Mouse (Mus musculus) intestine, embryonic 16.5 days (tissue): ENCODE data around the gene Suclg2. TPM values are rescaled to one million over a fixed set of nuclear protein-coding genes. Genes with fewer than 3 reads are reported as not detected.
A peak's percentile ranks its signal among the peaks of the same experiment; 100 is the strongest.

Experiments
- ATAC-seq: fragments of 200-750 bp; cut with Nextera tagmentation; 2 replicates; pipeline ENCODE4 v1.8.0; 2017; ENCODE audit warnings: moderate TSS enrichment, moderate library complexity
- H3K27ac ChIP-seq: fragments of 300-500 bp; sonication (generic); 2 replicates; pipeline ENCODE4 v1.5.1; 2014; ENCODE audit warnings: mild to moderate bottlenecking, low read length
- H3K27me3 ChIP-seq: fragments of 300-500 bp; sonication (generic); replicated peaks from 2 replicates; pipeline ENCODE4 v1.6.1; 2014; ENCODE audit warnings: low read length, control low read depth, mixed read lengths; ENCODE audit not compliant: control insufficient read depth, insufficient read depth
- H3K36me3 ChIP-seq: fragments of 300-500 bp; sonication (generic); 2 replicates; pipeline ENCODE4 v1.6.1; 2014; ENCODE audit warnings: low read length, control low read depth; ENCODE audit not compliant: control insufficient read depth, insufficient read depth
- H3K4me1 ChIP-seq: fragments of 300-500 bp; sonication (generic); 2 replicates; pipeline ENCODE4 v1.6.1; 2014; ENCODE audit warnings: low read length, control low read depth, mixed read lengths; ENCODE audit not compliant: control insufficient read depth, insufficient read depth
- H3K4me2 ChIP-seq: fragments of 300-500 bp; sonication (generic); 2 replicates; pipeline ENCODE4 v1.6.1; 2014; ENCODE audit warnings: low read depth, low read length, control low read depth
- H3K4me3 ChIP-seq: fragments of 300-500 bp; sonication (generic); 2 replicates; pipeline ENCODE4 v1.5.1; 2014; ENCODE audit warnings: mild to moderate bottlenecking, low read length
- H3K9ac ChIP-seq: fragments of 300-500 bp; sonication (generic); 2 replicates; pipeline ENCODE4 v1.6.1; 2014; ENCODE audit warnings: low read depth, low read length
- H3K9me3 ChIP-seq: fragments of 300-500 bp; sonication (generic); 2 replicates; pipeline ENCODE4 v1.6.1; 2016; ENCODE audit warnings: low read length, control low read depth; ENCODE audit not compliant: control insufficient read depth
- WGBS: fragments of 180-500 bp; shearing (Covaris S2); extraction: QIAGEN DNeasy Blood & Tissue Kit; methylation state at CpG from one replicate; pipeline ENCODE4 v1.1.7; 2014; 5-methylcytosine and 5-hydroxymethylcytosine counted together
- polyA plus RNA-seq: library from polyadenylated mRNA; unstranded; fragments of >200 nt; fragmentation: Nextera tagmentation; extraction: Ambion mirVana; gene quantifications from 2 replicates; pipeline ENCODE4 v1.2.1, GENCODE M21; 2015

Suclg2 gene
- polyA plus RNA-seq, 1 experiment from 2014 or later = 130 TPM

DNA sequence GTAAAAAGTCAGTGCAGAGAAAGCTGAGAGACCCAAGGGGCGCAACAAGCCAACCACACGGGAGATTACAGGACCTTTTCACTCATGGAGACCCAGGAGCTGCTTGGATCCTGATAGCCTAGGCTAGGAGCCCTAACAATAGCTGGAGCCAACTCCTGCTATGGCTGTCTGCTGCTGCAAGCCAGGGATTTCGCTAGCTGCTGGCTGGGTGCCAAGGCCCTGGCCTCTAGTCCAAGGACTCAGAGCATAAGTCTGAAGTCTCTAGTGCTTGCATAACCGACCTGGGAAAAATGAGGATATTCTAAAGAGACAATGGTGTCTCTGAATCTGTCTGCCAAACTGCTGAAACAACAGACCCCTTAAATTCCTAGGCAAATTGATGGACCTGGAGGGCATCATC is 273.6 kb downstream of the Suclg2 start:
- peak; percentile 55; the same call in 1 of the 2 replicates for ATAC-seq
- Histone ChIP-seq H3K9me3 (no peaks in the 10 kb centered on the region), H3K27ac (no peak overlapping the region), H3K9ac (no peak overlapping the region), H3K27me3 (no peaks in the 10 kb centered on the region), H3K4me3 (no peak overlapping the region), H3K36me3 (no peaks in the 10 kb centered on the region), H3K4me2 (no peak overlapping the region), H3K4me1 (no peaks in the 10 kb centered on the region)
- 62% methylated on average over 4 of the region's 4 CpGs for WGBS
